Mouse (Mus musculus) lung, adult 18-20 months (tissue): ENCODE data around the gene Ube3b.

Experiments
- DNase-seq, 2 experiments: peaks; one replicate each; pipeline ENCODE4 v3.0.0; 2022; ENCODE audit warnings: mixed read lengths in 2 of 2

The Ube3b gene

GRCm38 (mm10) chr5:114428621-114429020 lies 48.2 kb downstream of the Ube3b start:
- DNase-seq = no peak

GRCm38 (mm10) chr5:114429781-114430180 lies 49.4 kb downstream of the Ube3b start:
- DNase-seq = no peak

GRCm38 (mm10) chr5:114434359-114434758 lies 54.0 kb downstream of the Ube3b start:
- DNase-seq = no peak

- DNase-seq = no peak
Observed at GRCm38 (mm10) chr5:114435588-114435987, 55.2 kb downstream of the Ube3b start.

GRCm38 (mm10) chr5:114443566-114444367 lies 63.4 kb downstream of the Ube3b start, which contains the start of the genes Mmab and Mvk:
Gene Mmab, minus strand, starts transcription at chr5:114444060.
Gene Mvk, plus strand, starts transcription at chr5:114444269.
- peak; percentile 98 to 99 for DNase-seq

GRCm38 (mm10) chr5:114444368-114444692 lies 63.9 kb downstream of the Ube3b start:
- DNase-seq = no peak

GRCm38 (mm10) chr5:114449011-114449410 lies 68.6 kb downstream of the Ube3b start:
- peak; percentile 15 to 21 for DNase-seq

GRCm38 (mm10) chr5:114456287-114456686 lies 75.9 kb downstream of the Ube3b start:
- no peak for DNase-seq

GRCm38 (mm10) chr5:114456995-114457605 lies 76.7 kb downstream of the Ube3b start:
- DNase-seq = no peak

- peak; percentile 71 to 82 for DNase-seq
Observed at GRCm38 (mm10) chr5:114461238-114461637, 80.8 kb downstream of the Ube3b start.

GRCm38 (mm10) chr5:114462067-114463040 lies 81.9 kb downstream of the Ube3b start:
- DNase-seq = no peak

- DNase-seq = no peak
Observed at GRCm38 (mm10) chr5:114464561-114464960, 84.2 kb downstream of the Ube3b start.

- no peak for DNase-seq
Observed at GRCm38 (mm10) chr5:114465641-114466040, 85.2 kb downstream of the Ube3b start.

GRCm38 (mm10) chr5:114467019-114467418 lies 86.6 kb downstream of the Ube3b start:
- DNase-seq = no peak

GRCm38 (mm10) chr5:114467430-114467829 lies 87.0 kb downstream of the Ube3b start:
- DNase-seq = peak; percentile 30 to 51

GRCm38 (mm10) chr5:114468007-114468406 lies 87.6 kb downstream of the Ube3b start:
- no peak for DNase-seq

- no peak for DNase-seq
Observed at GRCm38 (mm10) chr5:114470359-114470758, 90.0 kb downstream of the Ube3b start.
